Mouse (Mus musculus) thymus, adult 2 months (tissue): ENCODE measurements around the gene Srprb.

Experiments
- CTCF ChIP-seq: fragments of 200-500 bp; IDR thresholded peaks from 2 replicates; pipeline ENCODE4 v1.5.1; 2012; ENCODE audit warnings: mild to moderate bottlenecking, control low read depth, low read length, moderate library complexity, borderline replicate concordance; ENCODE audit not compliant: control insufficient read depth, poor library complexity, insufficient read depth; ENCODE audit errors: extremely low read depth
- POLR2A ChIP-seq: fragments of 200-500 bp; IDR thresholded peaks from 2 replicates; pipeline ENCODE4 v1.6.1; 2012; ENCODE audit warnings: mild to moderate bottlenecking, low read length, control low read depth, moderate library complexity; ENCODE audit not compliant: control insufficient read depth, poor library complexity, insufficient read depth; ENCODE audit errors: extremely low read depth

- no peak for TF ChIP-seq CTCF
- no peak for TF ChIP-seq POLR2A
These were observed 54.8 kb downstream of the Srprb start for GRCm38 (mm10) chr9:103147103-103147502.
